Mouse (Mus musculus) CD8-positive naive resting alpha-beta T cell, adult 2 months (primary cell): ENCODE results near the gene Eomes.

ENCODE experiments used
- DNase-seq, 2 experiments: peaks; one replicate each; pipeline ENCODE4 v3.0.0; 2022; ENCODE audit warnings: low read depth in 2 of 2, low spot score in 2 of 2

Eomes gene

GRCm38 (mm10) chr9:118517619-118518018 is 39.6 kb downstream of the Eomes start:
- DNase-seq, result no peak

GRCm38 (mm10) chr9:118519101-118519500 is 41.1 kb downstream of the Eomes start:
- DNase-seq, result no peak

- no peak for DNase-seq
Measured at GRCm38 (mm10) chr9:118520011-118520410, 42.0 kb downstream of the Eomes start.

- no peak for DNase-seq
Measured at GRCm38 (mm10) chr9:118520858-118521257, 42.8 kb downstream of the Eomes start.

- no peak for DNase-seq
Measured at GRCm38 (mm10) chr9:118521659-118522058, 43.6 kb downstream of the Eomes start.

GRCm38 (mm10) chr9:118523738-118524137 is 45.7 kb downstream of the Eomes start:
- no peak for DNase-seq

GRCm38 (mm10) chr9:118527056-118527455 is 49.0 kb downstream of the Eomes start:
- DNase-seq, result no peak

GRCm38 (mm10) chr9:118529783-118530182 is 51.8 kb downstream of the Eomes start:
- no peak for DNase-seq

GRCm38 (mm10) chr9:118530679-118531078 is 52.7 kb downstream of the Eomes start:
- DNase-seq, result no peak

- DNase-seq, result no peak
Measured at GRCm38 (mm10) chr9:118532516-118533205, 54.6 kb downstream of the Eomes start.
